Mouse (Mus musculus) thymus, adult 2 months (tissue): Measurements from ENCODE around the gene Fam83e.

Source experiments
- CTCF ChIP-seq: fragments of 200-500 bp; IDR thresholded peaks from 2 replicates; pipeline ENCODE4 v1.5.1; 2012; ENCODE audit warnings: mild to moderate bottlenecking, control low read depth, low read length, moderate library complexity, borderline replicate concordance; ENCODE audit not compliant: control insufficient read depth, poor library complexity, insufficient read depth; ENCODE audit errors: extremely low read depth
- POLR2A ChIP-seq: fragments of 200-500 bp; IDR thresholded peaks from 2 replicates; pipeline ENCODE4 v1.6.1; 2012; ENCODE audit warnings: mild to moderate bottlenecking, low read length, control low read depth, moderate library complexity; ENCODE audit not compliant: control insufficient read depth, poor library complexity, insufficient read depth; ENCODE audit errors: extremely low read depth

- no peak for TF ChIP-seq CTCF
- no peak for TF ChIP-seq POLR2A
These were observed 7.6 kb upstream of the Fam83e start for GRCm38 (mm10) chr7:45713396-45713795.
